Mouse (Mus musculus) megakaryocyte, embryonic 14.5 days (primary cell): ENCODE data around the gene Ppdpf. TPM values are rescaled to one million over a fixed set of nuclear protein-coding genes. Genes with fewer than 3 reads are reported as not detected.

Experiments used
- H3K27me3 ChIP-seq: replicated peaks from 2 replicates; pipeline ENCODE3; 2012; ENCODE audit warnings: inconsistent platforms
- H3K36me3 ChIP-seq: replicated peaks from 2 replicates; pipeline ENCODE3; 2012; ENCODE audit warnings: low read length, inconsistent platforms, mixed read lengths
- H3K4me1 ChIP-seq: 2 replicates; pipeline ENCODE4 v1.6.1; 2012; ENCODE audit warnings: inconsistent platforms
- H3K4me3 ChIP-seq: replicated peaks from 2 replicates; pipeline ENCODE3; 2012; ENCODE audit warnings: moderate library complexity, mild to moderate bottlenecking, inconsistent platforms
- H3K9me3 ChIP-seq: 2 replicates; pipeline ENCODE4 v1.6.1; 2012; ENCODE audit warnings: inconsistent platforms
- FLI1 ChIP-seq: IDR thresholded peaks from 2 replicates; pipeline ENCODE4 v1.6.1; 2012; ENCODE audit warnings: low read length, inconsistent platforms, mixed read lengths
- GATA1 ChIP-seq: IDR thresholded peaks from 3 replicates; pipeline ENCODE4 v1.6.1; 2012; ENCODE audit warnings: mixed read lengths, low read length, inconsistent platforms, borderline replicate concordance
- polyA plus RNA-seq: library from polyadenylated mRNA; stranded (reverse); fragments of >175 nt; gene quantifications from 2 replicates; pipeline ENCODE4 v1.2.3, GENCODE M21; 2012; ENCODE audit warnings: low replicate concordance; ENCODE audit not compliant: insufficient read depth

Ppdpf gene
- polyA plus RNA-seq, 1 experiment: 257 TPM

DNA sequence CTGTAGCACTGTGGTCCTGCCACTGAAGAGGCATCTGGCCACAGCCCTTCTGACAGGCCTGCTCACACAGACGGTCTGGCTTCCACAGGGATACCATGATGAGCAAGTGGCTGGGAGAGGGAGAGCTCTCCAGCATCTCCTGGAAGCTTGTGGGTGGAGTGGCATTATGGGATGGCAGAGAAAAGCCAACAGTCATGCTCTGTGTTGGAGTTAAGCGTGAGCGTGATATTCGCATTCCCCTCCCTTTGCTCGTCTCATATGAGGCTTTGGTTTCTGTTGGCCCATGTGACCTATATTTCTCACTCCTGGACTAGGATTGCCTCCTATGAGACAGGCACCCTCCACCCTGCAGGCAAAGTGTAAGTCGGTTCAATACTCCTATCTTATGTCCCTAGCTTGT is 36.8 kb upstream of the Ppdpf start:
- H3K27me3 ChIP-seq: peaks cover 90% of the 10 kb centered on the region
- H3K4me3 ChIP-seq: no peak overlapping the region
- no peak for TF ChIP-seq FLI1

DNA sequence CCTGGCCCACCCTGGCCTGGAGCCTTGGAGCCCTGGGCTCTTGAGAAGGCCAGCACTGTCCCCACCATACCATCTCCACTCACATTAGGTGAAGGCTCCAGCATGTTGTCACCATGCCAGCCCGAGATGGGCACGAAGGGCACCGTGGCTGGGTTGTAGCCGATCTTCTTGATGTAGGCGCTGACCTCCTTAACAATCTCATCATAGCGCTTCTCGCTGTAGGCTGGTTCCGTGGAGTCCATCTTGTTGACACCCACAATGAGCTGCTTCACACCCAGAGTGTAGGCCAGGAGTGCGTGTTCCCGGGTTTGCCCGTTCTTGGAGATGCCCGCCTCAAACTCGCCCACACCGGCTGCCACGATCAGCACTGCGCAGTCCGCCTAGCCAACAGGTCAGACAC is 34.3 kb upstream of the Ppdpf start:
- no peaks in the 10 kb centered on the region for H3K9me3 ChIP-seq
- peaks cover 17% of the 10 kb centered on the region for H3K4me1 ChIP-seq
- no peak for TF ChIP-seq FLI1
- no peak overlapping the region for H3K4me3 ChIP-seq
- H3K36me3 ChIP-seq: no peaks in the 10 kb centered on the region
- peaks cover 92% of the 10 kb centered on the region for H3K27me3 ChIP-seq

More for the DNA sequence above, 36.8 kb upstream of the Ppdpf start:
- H3K36me3 ChIP-seq: no peaks in the 10 kb centered on the region
- H3K4me1 ChIP-seq: peaks cover 7% of the 10 kb centered on the region
- H3K9me3 ChIP-seq: no peaks in the 10 kb centered on the region

GRCm38 (mm10) chr2:181153131-181153530 is 33.9 kb upstream of the Ppdpf start:
- TF ChIP-seq GATA1 (no peak), FLI1 (no peak)
- no peaks in the 10 kb centered on the region for H3K36me3 ChIP-seq
- peaks cover 92% of the 10 kb centered on the region for H3K27me3 ChIP-seq
- H3K4me3 ChIP-seq: no peak overlapping the region
- peaks cover 17% of the 10 kb centered on the region for H3K4me1 ChIP-seq
- no peaks in the 10 kb centered on the region for H3K9me3 ChIP-seq

GRCm38 (mm10) chr2:181153837-181154236 is 33.2 kb upstream of the Ppdpf start:
- peaks cover 92% of the 10 kb centered on the region for H3K27me3 ChIP-seq
- no peak overlapping the region for H3K4me3 ChIP-seq
- no peaks in the 10 kb centered on the region for H3K36me3 ChIP-seq
- no peaks in the 10 kb centered on the region for H3K9me3 ChIP-seq
- H3K4me1 ChIP-seq: peaks cover 18% of the 10 kb centered on the region
- no peak for TF ChIP-seq FLI1
- no peak for TF ChIP-seq GATA1

DNA sequence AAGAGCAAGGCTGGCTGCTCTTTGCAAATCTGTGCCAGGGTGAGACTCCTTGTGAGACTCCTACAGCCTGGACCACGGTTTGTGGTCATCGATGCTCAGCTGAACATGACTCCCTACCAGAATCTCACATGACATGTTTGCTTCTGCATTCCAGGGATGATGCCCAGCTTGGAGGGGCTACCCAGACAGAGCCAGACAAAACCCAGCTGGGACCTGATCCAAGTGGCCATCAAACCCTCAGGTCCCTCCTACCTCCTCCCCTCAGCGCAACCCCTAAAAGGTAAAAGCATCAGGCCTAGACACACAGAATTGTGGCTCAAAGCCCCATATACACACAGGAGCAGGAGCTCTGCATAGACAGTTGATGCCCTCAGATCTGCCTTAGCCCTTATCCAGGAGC is 32.7 kb upstream of the Ppdpf start:
- TF ChIP-seq GATA1: no peak
- TF ChIP-seq FLI1: no peak
- Histone ChIP-seq H3K36me3 (no peaks in the 10 kb centered on the region), H3K9me3 (no peaks in the 10 kb centered on the region), H3K4me3 (no peak overlapping the region), H3K27me3 (peaks cover 93% of the 10 kb centered on the region), H3K4me1 (peaks cover 23% of the 10 kb centered on the region)

GRCm38 (mm10) chr2:181154831-181155415 is 32.1 kb upstream of the Ppdpf start:
- no peak overlapping the region for H3K4me3 ChIP-seq
- H3K4me1 ChIP-seq: peaks cover 29% of the 10 kb centered on the region
- no peaks in the 10 kb centered on the region for H3K9me3 ChIP-seq
- TF ChIP-seq GATA1: no peak
- TF ChIP-seq FLI1: no peak
- peaks cover 93% of the 10 kb centered on the region for H3K27me3 ChIP-seq
- H3K36me3 ChIP-seq: no peaks in the 10 kb centered on the region

DNA sequence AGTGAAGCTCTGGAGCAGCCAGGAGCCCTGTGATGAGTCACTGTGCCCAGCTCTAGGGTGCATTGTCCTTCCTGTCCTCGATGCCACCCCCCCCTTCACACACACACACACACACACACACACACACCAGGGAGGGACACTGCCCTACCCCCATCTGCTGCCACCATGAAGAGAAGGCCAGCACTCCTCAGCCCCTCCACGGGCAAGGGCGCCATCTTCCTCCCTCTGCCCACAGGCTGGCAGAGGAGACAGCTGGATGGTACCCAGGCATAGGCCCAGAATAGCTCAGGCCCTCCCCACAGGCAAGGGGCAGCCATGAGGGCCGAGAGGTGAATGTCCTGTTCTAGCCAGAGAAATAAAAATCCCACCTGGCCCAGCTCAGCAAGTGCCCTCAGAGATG is 31.2 kb upstream of the Ppdpf start:
- H3K27me3 ChIP-seq: peaks cover 87% of the 10 kb centered on the region
- H3K4me1 ChIP-seq: peaks cover 29% of the 10 kb centered on the region
- TF ChIP-seq FLI1 (no peak), GATA1 (no peak)

DNA sequence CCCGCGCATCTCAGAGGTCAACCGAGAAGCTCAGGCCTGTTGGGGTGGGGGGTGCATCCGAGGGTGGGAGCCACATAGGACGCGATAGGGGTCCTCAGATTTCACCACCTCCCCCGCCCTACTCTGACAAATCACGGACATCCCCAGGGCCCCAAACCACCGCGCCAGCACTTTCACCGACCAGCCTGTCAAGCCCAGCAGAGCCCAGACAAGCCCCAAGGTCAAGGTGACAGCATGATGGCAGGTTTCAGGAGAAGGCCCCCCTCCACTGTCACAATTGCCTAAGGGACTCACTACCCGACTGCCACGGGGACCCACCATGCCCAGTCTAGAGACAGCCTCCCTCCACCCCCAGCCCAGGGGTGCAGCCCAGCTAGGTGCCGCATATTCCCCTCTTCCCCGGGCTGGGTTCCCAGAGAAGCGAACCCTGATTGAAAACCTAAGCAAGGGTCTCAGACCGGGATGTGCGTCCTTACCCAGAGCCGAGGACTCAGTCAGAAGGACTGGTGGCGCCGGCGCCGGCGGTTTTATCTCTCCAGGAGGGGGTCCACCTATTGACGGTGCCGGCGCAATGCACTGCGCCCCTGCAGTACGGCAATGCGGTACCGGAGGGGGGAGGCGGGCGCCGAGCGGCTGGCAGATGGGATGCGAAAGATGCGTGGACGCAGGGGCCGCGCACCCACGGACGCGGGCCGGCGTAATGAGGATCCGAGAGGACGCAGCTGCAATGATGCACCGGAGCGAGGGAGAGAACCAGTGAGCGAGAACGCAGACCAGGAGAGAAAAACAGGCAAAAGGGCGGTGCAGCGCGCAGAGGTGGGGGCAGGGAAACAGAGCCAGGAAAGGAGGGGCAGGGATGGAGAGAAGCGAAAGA is 30.6 kb upstream of the Ppdpf start, which contains the start of gene Eef1a2:
Eef1a2 (minus strand) TSS at position 767 of the 874 bp plus-strand sequence.
- H3K4me3 ChIP-seq: peak within 1 kb of the TSS; percentile 33
- TF ChIP-seq GATA1 (no peak), FLI1 (no peak)
- no peaks in the 10 kb centered on the region for H3K9me3 ChIP-seq
- H3K36me3 ChIP-seq: no peaks in the 10 kb centered on the region
- peaks cover 81% of the 10 kb centered on the region for H3K27me3 ChIP-seq
- peaks cover 29% of the 10 kb centered on the region for H3K4me1 ChIP-seq

More for the DNA sequence above, 31.2 kb upstream of the Ppdpf start:
- Histone ChIP-seq H3K4me3 (no peak overlapping the region), H3K36me3 (no peaks in the 10 kb centered on the region), H3K9me3 (no peaks in the 10 kb centered on the region)

- peaks cover 29% of the 10 kb centered on the region for H3K4me1 ChIP-seq
- TF ChIP-seq FLI1 (no peak), GATA1 (no peak)
- peaks cover 81% of the 10 kb centered on the region for H3K27me3 ChIP-seq
- H3K36me3 ChIP-seq: no peaks in the 10 kb centered on the region
- H3K9me3 ChIP-seq: no peaks in the 10 kb centered on the region
- no peak overlapping the region for H3K4me3 ChIP-seq
Observed at GRCm38 (mm10) chr2:181157180-181157579, 29.9 kb upstream of the Ppdpf start.

DNA sequence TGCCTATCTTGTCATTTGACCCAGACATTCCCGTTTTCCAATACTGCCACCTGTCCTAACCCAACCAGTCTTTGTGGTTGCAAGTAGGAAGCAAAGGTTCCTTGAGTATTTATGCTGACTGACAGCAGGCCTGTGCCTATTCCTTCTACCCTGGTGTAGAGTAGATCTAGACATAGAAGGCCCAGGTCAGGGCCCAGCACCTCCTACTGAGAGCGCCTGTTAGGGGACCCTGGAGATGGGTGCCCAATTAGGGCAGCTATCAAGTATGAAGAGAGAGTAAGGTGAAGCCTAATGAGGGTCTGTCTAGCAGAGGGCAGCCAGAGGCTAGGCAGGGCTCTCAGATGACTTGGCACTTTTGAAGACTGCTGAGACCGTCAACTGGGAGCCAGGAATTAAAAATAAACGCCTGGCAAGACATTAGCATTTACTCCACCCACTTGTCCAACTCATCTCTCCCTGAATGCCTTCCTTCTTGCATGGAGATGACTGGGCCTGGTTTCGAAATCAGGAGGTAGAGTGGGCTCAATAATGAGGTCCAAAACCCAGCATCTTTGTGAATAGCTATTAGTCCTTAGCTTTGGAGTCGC is 29.2 kb upstream of the Ppdpf start:
- H3K4me1 ChIP-seq: peaks cover 29% of the 10 kb centered on the region
- H3K4me3 ChIP-seq: no peak overlapping the region
- peaks cover 79% of the 10 kb centered on the region for H3K27me3 ChIP-seq
- H3K36me3 ChIP-seq: no peaks in the 10 kb centered on the region
- TF ChIP-seq GATA1 (no peak), FLI1 (no peak)
- H3K9me3 ChIP-seq: no peaks in the 10 kb centered on the region
